Mouse (Mus musculus): ENCODE measurements around the gene Wwox.

Gene Wwox

GRCm38 (mm10) chr8:114855833-114856232 is 416.4 kb downstream of the Wwox start:
- no peak for DNase-seq (ENCODE audit: low spot score in 2 of 2)

GRCm38 (mm10) chr8:114865911-114866310 is 426.5 kb downstream of the Wwox start:
- DNase-seq (ENCODE audit: low spot score in 2 of 2) = no peak

GRCm38 (mm10) chr8:114869321-114869720 is 429.9 kb downstream of the Wwox start:
- no peak for DNase-seq (ENCODE audit: low spot score in 2 of 2)

GRCm38 (mm10) chr8:114870410-114870809 is 431.0 kb downstream of the Wwox start:
- peak in 1 of 2 experiments; percentile 23 for DNase-seq (ENCODE audit: low spot score in 2 of 2)

GRCm38 (mm10) chr8:114872491-114872890 is 433.0 kb downstream of the Wwox start:
- DNase-seq (ENCODE audit: low spot score in 2 of 2) = no peak

GRCm38 (mm10) chr8:114875161-114875560 is 435.7 kb downstream of the Wwox start:
- peak in 1 of 2 experiments; percentile 39 for DNase-seq (ENCODE audit: low spot score in 2 of 2)

GRCm38 (mm10) chr8:114876161-114876611 is 436.7 kb downstream of the Wwox start:
- no peak for DNase-seq (ENCODE audit: low spot score in 2 of 2)

GRCm38 (mm10) chr8:114876696-114877206 is 437.3 kb downstream of the Wwox start:
- DNase-seq (ENCODE audit: low spot score in 2 of 2) = no peak

- no peak for DNase-seq (ENCODE audit: low spot score in 2 of 2)
Observed at GRCm38 (mm10) chr8:114877234-114877633, 437.8 kb downstream of the Wwox start.

GRCm38 (mm10) chr8:114878449-114879276 is 439.2 kb downstream of the Wwox start:
- DNase-seq (ENCODE audit: low spot score in 2 of 2) = peak in 1 of 2 experiments; percentile 38

- no peak for DNase-seq (ENCODE audit: low spot score in 2 of 2)
Observed at GRCm38 (mm10) chr8:114879277-114879568, 439.8 kb downstream of the Wwox start.

GRCm38 (mm10) chr8:114879678-114880077 is 440.2 kb downstream of the Wwox start:
- DNase-seq (ENCODE audit: low spot score in 2 of 2) = peak; percentile 42 to 51

GRCm38 (mm10) chr8:114880475-114881135 is 441.1 kb downstream of the Wwox start:
- DNase-seq (ENCODE audit: low spot score in 2 of 2) = no peak

- peak; percentile 74 to 76 for DNase-seq (ENCODE audit: low spot score in 2 of 2)
Observed at GRCm38 (mm10) chr8:114881891-114882401, 442.5 kb downstream of the Wwox start.

GRCm38 (mm10) chr8:114882504-114882903 is 443.0 kb downstream of the Wwox start:
- no peak for DNase-seq (ENCODE audit: low spot score in 2 of 2)

GRCm38 (mm10) chr8:114882936-114883606 is 443.6 kb downstream of the Wwox start:
- DNase-seq (ENCODE audit: low spot score in 2 of 2) = no peak

- peak in 1 of 2 experiments; percentile 44 for DNase-seq (ENCODE audit: low spot score in 2 of 2)
Observed at GRCm38 (mm10) chr8:114883967-114884366, 444.5 kb downstream of the Wwox start.

GRCm38 (mm10) chr8:114885026-114885592 is 445.7 kb downstream of the Wwox start:
- DNase-seq (ENCODE audit: low spot score in 2 of 2) = no peak

GRCm38 (mm10) chr8:114888388-114888787 is 448.9 kb downstream of the Wwox start:
- no peak for DNase-seq (ENCODE audit: low spot score in 2 of 2)

- no peak for DNase-seq (ENCODE audit: low spot score in 2 of 2)
Observed at GRCm38 (mm10) chr8:114889578-114890374, 450.3 kb downstream of the Wwox start.

- no peak for DNase-seq (ENCODE audit: low spot score in 2 of 2)
Observed at GRCm38 (mm10) chr8:114890478-114890877, 451.0 kb downstream of the Wwox start.

Data from thymus, postnatal 10 days (tissue).